Mouse (Mus musculus): ENCODE measurements around the gene Cst10.

Gene Cst10

DNA sequence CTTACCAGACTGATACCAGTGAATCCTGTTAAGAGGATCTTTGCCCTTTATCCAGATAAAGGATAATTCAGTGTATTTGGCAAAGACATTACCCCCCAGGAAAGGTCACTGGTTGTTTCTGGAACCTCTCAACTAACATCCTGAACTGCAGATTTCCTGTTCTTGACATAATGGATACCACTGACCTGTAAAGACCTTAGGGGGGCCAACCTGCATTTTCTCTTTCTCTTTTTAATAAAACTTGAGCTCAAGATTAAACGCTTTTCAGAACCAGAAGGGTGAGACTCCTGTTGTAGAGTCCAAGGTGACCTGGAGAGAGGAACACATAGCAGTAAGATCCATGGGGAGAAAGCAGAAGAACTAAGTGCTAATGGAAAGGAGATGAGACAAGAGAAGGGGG is at the start of gene Cst10:
TSS of gene Cst10 (plus strand) at position 301 of the 400 bp plus-strand sequence.
- no peak for DNase-seq (ENCODE audit: low spot score)

GRCm38 (mm10) chr2:149392951-149393350 is 11.9 kb upstream of the Cst10 start:
- no peak for DNase-seq (ENCODE audit: low spot score)

- no peak for DNase-seq (ENCODE audit: low spot score)
Measured at GRCm38 (mm10) chr2:149422564-149422963, 17.7 kb downstream of the Cst10 start.

Measured in ovary, postnatal 36 days (tissue).